14 mouse cellular contexts compared by ENCODE assay signal in genomic region chr12:102551186-102551585, GRCm38 (mm10). TPM values are rescaled to one million over a fixed set of nuclear protein-coding genes. Genes with fewer than 3 reads are reported as not detected.
DNase-seq lines count a peak whose midpoint lies in the region; ATAC-seq and TF ChIP-seq lines count a peak whose summit lies in the region.
"Had no signal": no experiment of that assay in that cellular context is flagged by ENCODE, and none has a peak within 500 bp of the region (broad histone marks: within the 10 kb centered on the region; RNA-seq: fewer than 3 reads in every experiment).

No protein-coding gene starts in this region.

- peaks cover 36% of the 10 kb centered on the region for H3K4me1 ChIP-seq in neural tube, embryonic 13.5 days (replicated peaks)
- peaks cover 28% of the 10 kb centered on the region for H3K4me1 ChIP-seq in neural tube, embryonic 15.5 days
- H3K4me1 ChIP-seq in liver, postnatal 0 days (ENCODE audit: insufficient read depth) = 0 out of 2 replicates have a peak, but pooled peaks cover 2% of the 10 kb centered on the region
- H3K4me1 ChIP-seq: embryonic facial prominence, embryonic 12.5 days had no signal

- 73% methylated on average over 3 of the region's 3 CpGs for WGBS in neural tube, embryonic 13.5 days
- WGBS in neural tube, embryonic 15.5 days = 71% methylated on average over 3 of the region's 3 CpGs
- 61% methylated on average over 3 of the region's 3 CpGs for WGBS in liver, postnatal 0 days (ENCODE audit: insufficient replicate concordance)

- no peak overlapping the region for H3K9ac ChIP-seq in neural tube, embryonic 13.5 days
- no peak overlapping the region for H3K9ac ChIP-seq in neural tube, embryonic 15.5 days (replicated peaks)
- H3K9ac ChIP-seq in liver, postnatal 0 days (replicated peaks) = no peak overlapping the region
- H3K9ac ChIP-seq: embryonic facial prominence, embryonic 12.5 days; heart, embryonic 15.5 days; midbrain, embryonic 13.5 days had no signal

- H3K36me3 ChIP-seq in neural tube, embryonic 13.5 days = no peaks in the 10 kb centered on the region
- H3K36me3 ChIP-seq in neural tube, embryonic 15.5 days = no peaks in the 10 kb centered on the region
- no peaks in the 10 kb centered on the region for H3K36me3 ChIP-seq in liver, postnatal 0 days (replicated peaks; ENCODE audit: insufficient read depth, low read length)
- H3K36me3 ChIP-seq: embryonic facial prominence, embryonic 12.5 days; heart, embryonic 15.5 days; midbrain, embryonic 13.5 days had no signal

- peak; percentile 82 for TF ChIP-seq EP300 in liver, postnatal 0 days (IDR thresholded peaks at IDR 0.05; ENCODE audit: low read depth)

- ATAC-seq in neural tube, embryonic 13.5 days (ENCODE audit: low read depth) = no peak
- no peak for ATAC-seq in neural tube, embryonic 15.5 days (ENCODE audit: low FRiP score)
- ATAC-seq in liver, postnatal 0 days = peak; percentile 83
- ATAC-seq: midbrain, embryonic 13.5 days had no signal

- H3K9me3 ChIP-seq in neural tube, embryonic 13.5 days = no peaks in the 10 kb centered on the region
- no peaks in the 10 kb centered on the region for H3K9me3 ChIP-seq in neural tube, embryonic 15.5 days (replicated peaks)
- no peaks in the 10 kb centered on the region for H3K9me3 ChIP-seq in liver, postnatal 0 days (ENCODE audit: low read length)
- H3K9me3 ChIP-seq: embryonic facial prominence, embryonic 12.5 days; heart, embryonic 15.5 days; midbrain, embryonic 13.5 days had no signal

- peak; percentile 65 for DNase-seq in adrenal gland, postnatal 14 days
- DNase-seq in adrenal gland, adult 8-10 months = no peak
- peak; percentile 30 for DNase-seq in liver
- no peak for DNase-seq in liver, postnatal 0 days
- no peak for DNase-seq in heart, adult 11 months
- DNase-seq in heart, adult 18-20 months = no peak

- no peak overlapping the region for H3K4me3 ChIP-seq in neural tube, embryonic 13.5 days
- H3K4me3 ChIP-seq in neural tube, embryonic 15.5 days (replicated peaks) = no peak overlapping the region
- H3K4me3 ChIP-seq in liver, postnatal 0 days (ENCODE audit: low read depth, low read length) = no peak overlapping the region
- H3K4me3 ChIP-seq: embryonic facial prominence, embryonic 12.5 days; heart, adult 2 months; heart, embryonic 15.5 days; midbrain, embryonic 13.5 days had no signal

- H3K27me3 ChIP-seq in neural tube, embryonic 13.5 days = peaks cover 15% of the 10 kb centered on the region
- H3K27me3 ChIP-seq in neural tube, embryonic 15.5 days (replicated peaks) = 0 out of 2 replicates have a peak, but pooled peaks cover 10% of the 10 kb centered on the region
- H3K27me3 ChIP-seq in liver, postnatal 0 days (ENCODE audit: insufficient read depth, low read length) = peaks cover 17% of the 10 kb centered on the region

- no peak for TF ChIP-seq CTCF in liver, postnatal 0 days (IDR thresholded peaks at IDR 0.05; ENCODE audit: low read depth)

- no peak overlapping the region for H3K4me2 ChIP-seq in neural tube, embryonic 13.5 days
- H3K4me2 ChIP-seq in neural tube, embryonic 15.5 days = no peak overlapping the region
- H3K4me2 ChIP-seq in liver, postnatal 0 days (ENCODE audit: low read depth, low read length) = no peak overlapping the region
- H3K4me2 ChIP-seq: embryonic facial prominence, embryonic 12.5 days; heart, embryonic 15.5 days; midbrain, embryonic 13.5 days had no signal

- H3K27ac ChIP-seq in neural tube, embryonic 13.5 days (replicated peaks) = peak overlapping the region; percentile 34; the same call in 1 of the 2 replicates
- no peak overlapping the region for H3K27ac ChIP-seq in neural tube, embryonic 15.5 days (replicated peaks)
- no peak overlapping the region for H3K27ac ChIP-seq in liver, postnatal 0 days (ENCODE audit: low read depth)
- H3K27ac ChIP-seq: embryonic facial prominence, embryonic 12.5 days; heart, adult 2 months; heart, embryonic 15.5 days; midbrain, embryonic 13.5 days had no signal

RNA-seq across cellular contexts. Expression of gene Chga, which starts 3.6 kb away (rescaled TPM):
- 1,531 and 1,561 TPM in 2 replicates for total RNA-seq in adrenal gland, postnatal 14 days (2021)
- total RNA-seq in adrenal gland, adult 8-10 months (2022) = 1,000 to 10,000 TPM; 2,246 to 2,701 (median 2,550) TPM
- polyA plus RNA-seq in neural tube, embryonic 13.5 days (2015; fragmentation: Nextera tagmentation; extraction: Ambion mirVana) = 113 and 129 TPM in 2 replicates
- 178 and 204 TPM in 2 replicates for polyA plus RNA-seq in neural tube, embryonic 15.5 days (2015; fragmentation: Nextera tagmentation; extraction: Ambion mirVana)
- 0.45 and 0.83 TPM in 2 replicates for polyA plus RNA-seq in liver, postnatal 0 days (2015; fragmentation: Nextera tagmentation; extraction: Ambion mirVana)
- not detected for total RNA-seq in heart, adult 18-20 months (2021)
- total RNA-seq: CH12.LX; heart, adult 2 months; MEL had no signal

Comparison
In these comparisons a context has a peak if more than half of its experiments do, and no peak if none do; other contexts are left out.
1. DNase-seq: peak in adrenal gland, postnatal 14 days (single experiment) and liver (single experiment); none in adrenal gland, adult 8-10 months (single experiment), liver, postnatal 0 days (single experiment), heart, adult 11 months (single experiment) and heart, adult 18-20 months (0 of 2).
2. RNA of gene Chga, which starts 3.6 kb away (total RNA-seq): 2,246 to 2,701 TPM in adrenal gland, adult 8-10 months and 1,531 to 1,561 TPM in adrenal gland, postnatal 14 days; not detected in heart, adult 18-20 months; every median in the first group is over 1,000 times any median in the second.